Mouse (Mus musculus): ENCODE data around the gene Gata3. TPM values are rescaled to one million over a fixed set of nuclear protein-coding genes. Genes with fewer than 3 reads are reported as not detected.
A peak's percentile ranks its signal among the peaks of the same experiment; 100 is the strongest.

Gene Gata3
- polyA plus RNA-seq (2012; rRNA removed): 6.4 and 6.9 TPM in 2 replicates
- 27.0 and 29.4 TPM in 2 replicates for polyA plus RNA-seq (2014; fragmentation: Nextera tagmentation; extraction: Ambion mirVana)

GRCm38 (mm10) chr2:9889651-9890183 lies at the start of gene Gata3:
TSS of gene Gata3 (minus strand) at chr2:9890034.
- peak within 1 kb of the TSS; percentile 25; the same call in 1 of the 2 replicates for H3K4me2 ChIP-seq (replicated peaks; ENCODE audit: low read depth, low read length, severe bottlenecking)
- H3K27ac ChIP-seq (replicated peaks; ENCODE audit: low read depth, low read length): no peak within 1 kb of the TSS
- H3K9ac ChIP-seq (ENCODE audit: low read depth, low read length, severe bottlenecking): no peak within 1 kb of the TSS
- no peaks in the 10 kb centered on the region for H3K36me3 ChIP-seq (ENCODE audit: control insufficient read depth, insufficient read depth, low read length)
- TF ChIP-seq POLR2A (IDR thresholded peaks at IDR 0.05; ENCODE audit: borderline replicate concordance, extremely low read depth, insufficient read depth, insufficient read length): no peak
- peaks cover 94% of the 10 kb centered on the region for H3K27me3 ChIP-seq (ENCODE audit: control insufficient read depth, insufficient read depth, low read length)
- WGBS: 0% methylated on average over 23 of the region's 23 CpGs
- DNase-seq (ENCODE audit: low spot score) (no peak), ATAC-seq (ENCODE audit: low FRiP score, low read depth) (no peak)
- H3K9me3 ChIP-seq (ENCODE audit: control insufficient read depth, low read length): no peaks in the 10 kb centered on the region
- peak within 1 kb of the TSS; percentile 8; the same call in 1 of the 2 replicates for H3K4me3 ChIP-seq (replicated peaks; ENCODE audit: low read length)
- H3K4me1 ChIP-seq (ENCODE audit: control insufficient read depth, insufficient read depth, low read length): 0 out of 2 replicates have a peak, but pooled peaks cover 2% of the 10 kb centered on the region

GRCm38 (mm10) chr2:9939250-9939649 lies 49.4 kb upstream of the Gata3 start:
- no peak for TF ChIP-seq POLR2A (IDR thresholded peaks at IDR 0.05; ENCODE audit: borderline replicate concordance, extremely low read depth, insufficient read depth, insufficient read length)
- no peak overlapping the region for H3K9ac ChIP-seq (ENCODE audit: low read depth, low read length, severe bottlenecking)
- WGBS: 75% methylated on average over 4 of the region's 4 CpGs
- H3K4me3 ChIP-seq (replicated peaks; ENCODE audit: low read length): no peak overlapping the region
- DNase-seq (ENCODE audit: low spot score) (no peak), ATAC-seq (ENCODE audit: low FRiP score, low read depth) (no peak)
- H3K27me3 ChIP-seq (ENCODE audit: control insufficient read depth, insufficient read depth, low read length): no peaks in the 10 kb centered on the region
- H3K4me2 ChIP-seq (replicated peaks; ENCODE audit: low read depth, low read length, severe bottlenecking): no peak overlapping the region
- H3K36me3 ChIP-seq (ENCODE audit: control insufficient read depth, insufficient read depth, low read length): peaks cover 10% of the 10 kb centered on the region; the same call in 1 of the 2 replicates
- H3K4me1 ChIP-seq (ENCODE audit: control insufficient read depth, insufficient read depth, low read length): no peaks in the 10 kb centered on the region
- no peak overlapping the region for H3K27ac ChIP-seq (replicated peaks; ENCODE audit: low read depth, low read length)
- no peaks in the 10 kb centered on the region for H3K9me3 ChIP-seq (ENCODE audit: control insufficient read depth, low read length)

- no peak overlapping the region for H3K4me2 ChIP-seq (replicated peaks; ENCODE audit: low read depth, low read length, severe bottlenecking)
- H3K9me3 ChIP-seq (ENCODE audit: control insufficient read depth, low read length): no peaks in the 10 kb centered on the region
- ATAC-seq (ENCODE audit: low FRiP score, low read depth) (no peak), DNase-seq (ENCODE audit: low spot score) (no peak)
- no peak overlapping the region for H3K9ac ChIP-seq (ENCODE audit: low read depth, low read length, severe bottlenecking)
- H3K27ac ChIP-seq (replicated peaks; ENCODE audit: low read depth, low read length): no peak overlapping the region
- H3K4me1 ChIP-seq (ENCODE audit: control insufficient read depth, insufficient read depth, low read length): no peaks in the 10 kb centered on the region
- no peak overlapping the region for H3K4me3 ChIP-seq (replicated peaks; ENCODE audit: low read length)
- H3K36me3 ChIP-seq (ENCODE audit: control insufficient read depth, insufficient read depth, low read length): peaks cover 10% of the 10 kb centered on the region; the same call in 1 of the 2 replicates
- no peak for TF ChIP-seq POLR2A (IDR thresholded peaks at IDR 0.05; ENCODE audit: borderline replicate concordance, extremely low read depth, insufficient read depth, insufficient read length)
- WGBS: 25% methylated on average over 1 of the region's 1 CpGs
- H3K27me3 ChIP-seq (ENCODE audit: control insufficient read depth, insufficient read depth, low read length): no peaks in the 10 kb centered on the region
Measured at GRCm38 (mm10) chr2:9935965-9936364, 46.1 kb upstream of the Gata3 start.

GRCm38 (mm10) chr2:9926905-9927283 lies 37.1 kb upstream of the Gata3 start:
- no peaks in the 10 kb centered on the region for H3K4me1 ChIP-seq (ENCODE audit: control insufficient read depth, insufficient read depth, low read length)
- TF ChIP-seq POLR2A (IDR thresholded peaks at IDR 0.05; ENCODE audit: borderline replicate concordance, extremely low read depth, insufficient read depth, insufficient read length): no peak
- H3K36me3 ChIP-seq (ENCODE audit: control insufficient read depth, insufficient read depth, low read length): 0 out of 2 replicates have a peak, but pooled peaks cover 4% of the 10 kb centered on the region
- WGBS: 84% methylated on average over 4 of the region's 4 CpGs
- H3K9ac ChIP-seq (ENCODE audit: low read depth, low read length, severe bottlenecking): no peak overlapping the region
- H3K27ac ChIP-seq (replicated peaks; ENCODE audit: low read depth, low read length): no peak overlapping the region
- no peaks in the 10 kb centered on the region for H3K9me3 ChIP-seq (ENCODE audit: control insufficient read depth, low read length)
- no peaks in the 10 kb centered on the region for H3K27me3 ChIP-seq (ENCODE audit: control insufficient read depth, insufficient read depth, low read length)
- DNase-seq (ENCODE audit: low spot score): no peak
- no peak overlapping the region for H3K4me3 ChIP-seq (replicated peaks; ENCODE audit: low read length)
- no peak overlapping the region for H3K4me2 ChIP-seq (replicated peaks; ENCODE audit: low read depth, low read length, severe bottlenecking)
- no peak for ATAC-seq (ENCODE audit: low FRiP score, low read depth)

- H3K4me2 ChIP-seq (replicated peaks; ENCODE audit: low read depth, low read length, severe bottlenecking): no peak overlapping the region
- no peak overlapping the region for H3K4me3 ChIP-seq (replicated peaks; ENCODE audit: low read length)
- no peak for TF ChIP-seq POLR2A (IDR thresholded peaks at IDR 0.05; ENCODE audit: borderline replicate concordance, extremely low read depth, insufficient read depth, insufficient read length)
- no peaks in the 10 kb centered on the region for H3K4me1 ChIP-seq (ENCODE audit: control insufficient read depth, insufficient read depth, low read length)
- H3K27ac ChIP-seq (replicated peaks; ENCODE audit: low read depth, low read length): no peak overlapping the region
- ATAC-seq (ENCODE audit: low FRiP score, low read depth) (no peak), DNase-seq (ENCODE audit: low spot score) (no peak)
- H3K9ac ChIP-seq (ENCODE audit: low read depth, low read length, severe bottlenecking): no peak overlapping the region
- H3K9me3 ChIP-seq (ENCODE audit: control insufficient read depth, low read length): no peaks in the 10 kb centered on the region
- no peaks in the 10 kb centered on the region for H3K27me3 ChIP-seq (ENCODE audit: control insufficient read depth, insufficient read depth, low read length)
- WGBS: 51% methylated on average over 7 of the region's 7 CpGs
- 0 out of 2 replicates have a peak, but pooled peaks cover 4% of the 10 kb centered on the region for H3K36me3 ChIP-seq (ENCODE audit: control insufficient read depth, insufficient read depth, low read length)
Measured at GRCm38 (mm10) chr2:9926194-9926904, 36.5 kb upstream of the Gata3 start.
